Mouse (Mus musculus) cerebellum, adult 9-11 months (tissue): ENCODE data around the gene Rpl15.
"Not testable (repeated sequence)": the region's sequence is repeated elsewhere in the genome, so short reads cannot be mapped to it uniquely, and the experiment has no call there.

Experiments used
- DNase-seq: peaks from one replicate; pipeline ENCODE4 v3.0.0; 2022

Gene Rpl15

DNA sequence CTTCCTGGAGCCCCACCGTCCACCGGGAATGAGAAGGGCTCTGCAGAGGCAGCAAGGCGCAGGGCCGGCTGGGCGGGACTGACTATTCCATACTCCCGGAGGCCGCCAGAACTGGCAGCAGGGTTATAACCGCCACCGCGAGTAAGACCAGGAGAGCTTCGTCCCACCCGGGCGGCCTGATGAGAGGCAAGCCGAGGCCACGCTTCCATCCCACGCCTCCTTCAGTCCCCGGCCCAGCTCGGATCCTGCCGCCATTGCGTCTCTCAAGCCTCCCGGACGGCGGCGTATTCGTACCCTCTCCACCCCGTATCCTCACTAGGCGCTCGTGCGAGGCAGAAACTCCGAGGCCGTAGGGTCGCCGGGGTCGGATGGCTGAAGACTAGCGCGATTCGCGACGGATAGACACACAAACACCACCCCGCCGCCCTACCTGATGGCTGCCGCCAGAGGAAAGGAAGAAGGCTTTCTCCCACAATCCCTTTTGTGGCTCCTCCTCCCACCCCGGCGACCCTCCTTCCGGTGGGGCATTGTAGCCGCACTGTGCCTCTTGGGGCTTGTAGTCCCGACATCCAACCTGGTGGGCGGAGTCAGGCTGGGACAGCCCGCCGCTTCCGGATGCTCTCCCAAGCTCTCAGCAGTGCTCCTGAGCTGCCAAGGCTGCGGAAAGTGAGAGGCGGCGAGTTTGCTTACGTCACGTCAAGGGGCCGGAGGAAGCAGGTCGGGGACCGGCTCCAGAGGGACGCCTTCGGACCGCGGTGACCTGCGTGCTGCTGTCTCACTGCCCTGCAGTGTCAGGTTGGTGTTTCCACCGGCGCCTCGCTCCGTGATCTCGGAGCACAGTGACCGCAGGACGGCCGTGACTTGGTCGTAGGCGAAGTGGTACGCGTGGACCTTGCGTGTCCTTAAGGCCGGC, at the start of gene Rpl15, which contains the start of gene Nkiras1:
Gene Rpl15, minus strand, starts transcription at position 863 of the 913 bp plus-strand sequence.
Gene Nkiras1, plus strand, starts transcription at position 608 of the 913 bp plus-strand sequence.
- DNase-seq: peak; percentile 100

DNA sequence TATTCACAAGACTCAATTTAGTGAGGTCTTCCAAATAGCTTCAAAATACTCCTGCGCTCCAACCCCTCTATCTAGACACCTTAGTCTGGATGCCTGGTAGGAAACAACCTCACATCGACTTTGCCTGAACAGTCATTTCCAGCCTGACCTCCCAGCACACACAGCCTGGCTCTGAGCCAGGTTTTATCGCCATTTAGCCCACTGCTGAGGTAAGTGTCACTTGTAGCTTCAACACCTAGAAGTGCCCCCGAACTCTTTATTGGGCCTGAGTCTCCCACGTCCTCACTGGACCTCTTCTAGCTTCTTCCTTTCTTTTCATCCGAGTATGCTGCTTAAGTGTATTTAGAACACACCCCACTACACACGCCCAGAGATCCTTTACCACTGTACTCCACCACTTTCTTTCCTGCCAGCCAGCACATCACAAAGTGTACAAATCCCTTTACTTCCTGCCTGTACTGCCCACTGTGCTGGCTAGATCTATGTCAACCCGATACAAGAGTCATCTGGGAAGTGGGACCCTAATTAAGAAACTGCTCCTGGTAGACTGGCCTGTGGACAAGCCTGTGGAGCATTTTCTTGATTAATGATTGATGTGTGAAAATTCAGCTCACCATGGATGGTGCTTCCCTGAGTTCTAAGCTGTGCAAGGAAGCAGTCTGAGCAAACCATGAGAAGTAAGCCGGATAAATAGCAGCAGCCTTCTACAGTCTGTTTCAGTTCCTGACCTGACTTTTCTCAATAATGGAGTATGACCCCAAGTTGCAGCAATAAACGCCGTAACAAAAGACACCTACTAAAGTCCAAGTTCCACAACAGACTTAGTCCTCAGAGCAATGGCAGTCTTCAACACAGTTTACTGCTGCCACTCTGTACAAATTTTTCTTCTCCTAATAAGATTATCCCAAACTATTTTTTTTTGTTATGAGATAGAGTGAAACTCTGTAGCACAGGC, 46.5 kb upstream of the Rpl15 start:
- no peak for DNase-seq

DNA sequence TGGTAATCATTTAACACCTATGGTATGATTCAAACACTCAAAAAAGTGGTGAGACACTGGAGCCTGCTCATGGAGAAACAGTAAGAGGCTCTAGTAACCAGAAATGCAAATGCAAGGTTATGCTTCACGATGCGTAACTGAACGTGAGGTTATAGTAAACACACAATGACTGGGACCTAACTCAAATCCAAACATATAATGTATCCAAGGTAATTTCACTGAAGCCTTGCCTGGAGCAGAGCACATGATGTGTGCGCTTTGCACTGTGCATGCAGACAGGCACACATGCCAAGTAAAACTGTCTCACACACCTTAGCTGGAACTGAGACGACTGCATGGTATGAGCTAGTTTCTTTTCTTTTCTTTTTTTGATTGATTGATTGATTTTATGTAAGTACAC, 33.0 kb upstream of the Rpl15 start:
- DNase-seq: no peak

DNA sequence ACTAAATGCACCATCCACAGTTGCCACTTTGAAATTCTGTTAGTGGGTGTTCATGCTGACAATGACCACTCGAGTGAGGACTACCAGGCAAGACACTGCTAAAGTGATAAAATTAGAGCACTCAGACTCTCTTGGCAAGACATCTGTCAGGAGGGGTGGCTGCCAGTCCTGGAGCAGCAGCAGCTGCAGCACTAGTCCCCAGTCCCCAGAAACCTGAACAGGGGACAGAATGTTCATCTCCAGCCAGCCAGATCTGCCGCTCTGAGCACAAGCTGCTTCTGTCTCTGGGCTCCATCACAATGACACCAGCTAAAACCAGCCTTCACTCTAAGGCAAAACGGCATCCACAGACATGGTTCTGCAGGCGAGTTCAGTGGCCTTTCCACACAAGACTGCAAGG, 32.1 kb upstream of the Rpl15 start:
- peak; percentile 37 for DNase-seq

DNA sequence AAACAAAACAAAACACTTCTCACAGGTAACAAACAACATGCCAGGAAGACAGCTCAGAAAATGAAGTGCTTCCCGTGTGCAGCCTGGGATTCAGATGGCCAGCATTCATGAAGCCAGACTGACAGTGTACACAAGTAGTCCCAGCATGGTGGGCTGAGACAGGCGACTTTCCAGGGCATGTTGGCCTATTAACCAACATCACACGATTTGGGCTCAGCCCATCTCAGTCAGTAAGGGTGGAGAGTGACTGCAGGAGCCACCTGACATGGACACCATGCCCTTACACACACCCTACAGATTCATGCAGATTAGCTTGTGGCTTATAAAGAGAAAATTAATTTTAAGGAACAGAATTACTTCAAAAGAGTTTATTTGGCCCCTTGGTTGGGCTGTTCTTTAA, 31.6 kb upstream of the Rpl15 start:
- DNase-seq: no peak

DNA sequence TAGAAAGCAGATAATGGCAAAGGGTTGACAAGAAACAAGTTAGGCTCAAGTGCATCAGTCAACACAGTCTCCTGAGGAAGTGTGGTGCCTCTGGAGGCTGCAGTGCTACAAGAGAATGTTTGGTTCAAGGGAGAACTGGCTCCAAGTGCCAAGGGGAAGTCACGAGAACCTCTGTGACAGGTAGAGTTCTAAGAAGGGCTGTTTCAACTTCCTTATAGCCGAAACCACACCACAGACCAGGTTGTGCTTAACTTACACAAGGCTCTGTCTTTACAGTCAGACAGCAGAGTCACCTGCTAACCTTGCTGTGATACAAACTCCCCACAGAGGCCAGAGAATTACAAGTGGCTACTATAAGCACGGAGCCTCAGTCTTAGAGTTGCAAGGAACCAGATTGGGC, 30.4 kb upstream of the Rpl15 start:
- DNase-seq: no peak

DNA sequence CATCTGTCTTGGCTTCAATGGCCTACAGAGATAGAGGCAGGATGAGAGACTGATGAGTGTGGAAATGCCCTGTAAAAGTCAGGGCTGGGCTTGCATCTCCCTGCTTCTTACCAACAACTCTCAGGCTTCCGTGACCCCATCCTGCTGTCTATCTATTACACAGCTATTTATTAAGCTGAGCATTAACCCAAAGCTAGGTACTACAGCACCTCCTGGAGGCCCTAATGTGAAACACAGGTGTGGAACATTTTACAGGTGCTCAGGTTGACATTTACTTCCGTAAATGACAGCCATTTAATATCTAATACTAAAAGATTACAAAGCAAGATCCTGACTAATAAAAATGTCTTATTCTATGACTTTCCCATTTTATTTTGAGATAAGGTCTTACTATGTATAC, 29.5 kb upstream of the Rpl15 start:
- DNase-seq: no peak

DNA sequence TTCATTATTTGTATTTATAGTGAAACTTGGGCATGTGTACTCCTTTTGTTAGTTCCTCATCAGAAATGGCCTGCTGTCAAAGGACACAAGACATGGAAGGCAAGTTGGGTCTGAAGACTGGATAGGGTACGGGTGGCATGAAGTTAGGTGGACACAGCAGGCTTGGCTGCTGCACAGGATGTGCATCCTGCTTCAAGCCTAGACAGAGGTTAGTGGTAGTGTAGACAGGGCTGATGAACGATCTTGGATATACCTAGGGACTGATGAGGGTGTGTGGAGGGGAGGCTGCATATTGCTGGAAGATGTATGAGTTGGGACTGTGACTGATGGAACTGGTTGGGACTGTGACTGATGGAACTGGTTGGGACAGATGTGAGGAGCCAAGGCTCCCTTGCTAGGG, 27.7 kb upstream of the Rpl15 start:
- no peak for DNase-seq

DNA sequence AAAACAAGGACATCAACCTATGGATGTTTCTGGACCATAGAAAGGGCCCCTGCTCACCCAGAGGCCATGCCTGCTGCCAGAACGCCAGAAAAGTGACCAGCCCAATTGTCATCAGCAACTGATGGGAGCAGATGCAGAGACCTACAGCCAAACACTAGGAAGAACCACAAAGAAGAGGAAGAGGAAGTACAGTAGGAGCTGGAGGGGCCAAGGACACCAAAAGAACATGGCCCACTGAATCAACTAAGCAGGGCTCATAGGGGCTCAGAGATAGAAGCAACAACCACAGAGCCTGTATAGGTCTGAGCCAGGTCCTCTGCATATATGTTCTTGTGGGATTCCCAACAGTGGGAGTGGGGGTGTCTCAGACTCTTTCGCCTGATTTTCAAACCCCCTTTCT, 26.2 kb upstream of the Rpl15 start:
- DNase-seq: no peak

DNA sequence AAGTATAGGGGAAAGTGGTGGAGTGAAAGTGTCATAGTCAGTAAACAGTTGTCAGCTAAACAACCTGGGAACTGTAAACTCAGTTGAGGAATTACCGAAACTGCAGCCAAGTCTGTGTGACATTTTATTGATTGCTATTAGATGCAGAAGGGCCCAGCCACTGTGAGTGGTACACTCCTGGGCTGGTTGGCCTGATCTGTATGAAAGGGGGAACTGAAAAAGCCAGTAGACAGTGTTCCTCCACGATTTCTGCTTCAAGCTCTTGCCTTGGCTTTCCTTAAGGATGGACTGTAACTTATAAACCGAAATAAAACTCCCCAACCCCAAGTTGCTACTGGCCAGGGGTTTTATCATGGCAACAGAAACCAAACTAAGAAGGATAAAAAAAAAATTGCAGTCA, 21.4 kb upstream of the Rpl15 start:
- DNase-seq: no peak

DNA sequence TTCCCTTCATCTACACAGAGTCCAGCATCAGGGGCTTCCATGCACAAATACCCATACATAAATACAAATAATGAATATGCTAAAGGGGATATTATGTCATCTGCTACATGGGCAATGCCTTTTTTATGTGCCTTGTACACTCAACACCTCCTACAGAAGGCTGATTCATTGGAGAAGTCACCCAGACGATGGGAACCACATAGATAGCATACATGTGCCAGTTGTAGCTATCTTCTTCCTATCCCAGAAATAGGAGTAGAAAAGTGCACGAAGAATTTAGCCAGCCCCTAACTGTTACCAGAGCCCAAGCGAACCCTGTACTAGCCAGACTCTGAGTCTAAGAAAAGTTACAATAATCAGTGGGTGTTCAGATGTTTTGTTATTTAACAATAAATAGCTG, 20.9 kb upstream of the Rpl15 start:
- no peak for DNase-seq

DNA sequence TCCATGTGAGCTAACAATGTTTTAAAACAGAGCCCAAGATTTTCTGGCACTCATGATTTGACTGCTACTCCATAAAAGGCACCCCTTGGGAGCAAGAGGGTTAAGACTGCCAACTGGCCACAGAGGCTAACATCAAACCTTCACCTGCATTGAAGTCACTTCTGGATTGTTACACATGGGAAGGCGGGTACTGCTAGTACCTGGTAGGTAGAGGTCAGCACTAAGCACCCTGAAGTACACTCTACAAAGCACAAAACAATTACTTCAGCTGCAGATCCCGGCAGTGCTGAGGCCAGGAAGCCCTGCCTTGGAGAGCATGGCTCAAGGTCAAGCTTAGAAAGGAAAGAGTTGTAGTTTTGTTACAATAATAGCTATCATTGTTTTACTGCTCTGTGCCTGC, 16.2 kb upstream of the Rpl15 start:
- DNase-seq: no peak

DNA sequence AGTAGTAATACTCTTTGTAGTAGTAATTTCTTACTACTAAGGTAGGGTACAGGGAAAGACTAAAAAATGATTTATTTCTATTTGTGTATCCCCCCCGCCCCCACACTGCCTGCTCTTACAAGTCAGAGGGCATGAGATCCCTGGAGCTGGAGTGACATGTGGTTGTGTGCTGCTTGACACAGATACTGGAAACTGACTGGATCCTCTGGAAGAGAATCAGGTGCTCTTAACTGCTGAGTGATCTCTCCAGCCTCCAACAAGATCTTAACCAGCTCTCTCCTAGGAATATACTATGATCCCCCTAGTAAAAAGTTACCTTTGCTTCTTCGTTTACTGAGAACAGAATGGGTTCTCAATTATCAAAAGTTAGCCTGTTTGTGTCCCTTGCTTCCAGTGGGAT, 15.2 kb upstream of the Rpl15 start:
- no peak for DNase-seq

DNA sequence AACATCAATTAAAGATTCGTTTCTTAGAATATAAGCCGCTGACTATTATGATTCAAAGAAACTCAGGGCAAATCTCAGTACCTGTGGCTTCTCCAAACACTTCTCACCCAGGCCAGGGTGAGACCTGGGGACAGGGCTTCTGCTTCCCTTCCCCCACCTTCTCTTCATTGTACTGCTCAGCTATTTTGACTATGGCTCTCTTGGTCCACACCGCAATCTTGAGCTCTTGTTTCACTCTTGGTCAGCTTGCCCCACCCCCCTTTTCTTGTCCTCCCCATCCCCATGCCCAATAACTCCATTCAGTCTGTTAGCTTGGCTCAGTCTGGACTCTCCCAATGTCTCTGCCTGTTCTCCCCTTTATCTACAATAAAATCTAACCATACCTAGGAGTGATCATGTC, 14.3 kb upstream of the Rpl15 start:
- DNase-seq: no peak

DNA sequence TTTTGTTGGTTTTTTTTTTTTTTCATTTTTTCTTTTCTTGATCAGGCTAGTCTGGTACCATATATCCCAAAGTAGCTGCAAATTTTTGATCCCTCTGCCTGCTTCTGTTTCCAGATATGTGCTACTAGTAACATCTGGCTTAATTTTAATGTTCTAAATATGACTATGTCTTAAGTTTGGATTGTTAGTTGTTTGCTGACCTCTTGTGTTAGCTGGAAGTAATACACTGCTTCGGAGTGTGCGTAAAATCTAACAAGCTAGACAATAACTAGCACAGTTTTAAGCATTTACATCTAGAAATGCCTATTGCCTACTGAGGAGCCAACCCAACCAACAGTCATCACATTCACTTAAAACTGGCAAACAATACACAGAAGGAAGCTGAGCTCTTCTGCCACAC, 13.4 kb upstream of the Rpl15 start:
- no peak for DNase-seq

DNA sequence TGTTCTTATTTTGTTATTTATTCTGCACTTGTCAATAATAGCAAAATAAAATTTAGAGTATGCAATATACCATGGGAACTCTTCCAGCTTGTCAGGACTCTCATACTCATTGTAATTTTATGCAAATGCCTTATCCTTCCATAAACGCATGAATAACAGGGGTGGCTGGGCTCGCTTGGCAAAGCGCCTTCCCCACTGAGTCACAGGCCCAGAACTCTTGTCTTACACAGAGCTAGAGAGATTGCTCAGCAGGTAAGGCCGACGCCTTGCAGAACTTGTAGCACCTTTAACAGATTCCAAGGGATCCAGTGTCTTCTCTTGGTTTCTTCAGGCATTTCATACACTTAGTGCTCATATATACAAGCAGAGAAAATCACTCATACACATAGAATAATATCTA, 9.2 kb upstream of the Rpl15 start:
- DNase-seq: no peak

DNA sequence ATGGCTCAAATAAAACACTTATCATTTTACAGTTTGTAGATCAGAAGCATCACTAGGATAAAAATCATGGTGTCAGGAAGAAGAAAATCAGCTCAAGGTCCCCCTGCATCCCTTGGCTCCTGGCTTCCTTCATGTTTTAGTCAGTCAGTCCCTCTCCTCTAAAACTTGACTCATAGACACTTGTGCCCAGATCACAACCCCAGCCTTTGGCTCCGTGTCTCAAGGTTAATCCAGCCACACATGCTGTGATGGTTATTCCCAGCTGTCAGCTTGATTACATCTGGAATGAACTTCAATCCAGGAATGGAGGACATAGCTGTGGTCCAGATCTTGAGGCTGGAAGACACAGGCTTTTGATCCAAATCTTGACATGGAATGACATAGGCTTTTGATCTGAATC, 3.3 kb upstream of the Rpl15 start:
- DNase-seq: no peak

DNA sequence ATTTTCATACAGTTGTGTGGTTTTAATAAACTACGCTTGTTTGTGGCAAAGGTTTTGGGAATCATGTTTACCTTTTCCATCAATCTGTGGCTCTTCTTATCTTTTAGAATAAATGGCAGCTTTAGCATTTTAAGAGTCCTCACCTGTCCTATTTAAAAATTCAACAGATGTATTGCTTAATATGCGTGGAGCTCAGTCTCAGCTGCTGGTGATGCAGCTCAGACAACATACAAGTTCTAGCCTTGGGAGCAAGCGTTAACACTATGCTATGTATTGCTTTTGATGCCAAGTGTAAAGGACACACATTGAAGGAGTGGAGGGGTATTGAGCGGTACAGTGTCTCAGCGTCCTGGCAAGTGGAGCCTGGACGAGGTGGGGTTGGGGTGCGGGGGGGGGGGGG, 475 bp upstream of the Rpl15 start:
- peak; percentile 46 for DNase-seq

DNA sequence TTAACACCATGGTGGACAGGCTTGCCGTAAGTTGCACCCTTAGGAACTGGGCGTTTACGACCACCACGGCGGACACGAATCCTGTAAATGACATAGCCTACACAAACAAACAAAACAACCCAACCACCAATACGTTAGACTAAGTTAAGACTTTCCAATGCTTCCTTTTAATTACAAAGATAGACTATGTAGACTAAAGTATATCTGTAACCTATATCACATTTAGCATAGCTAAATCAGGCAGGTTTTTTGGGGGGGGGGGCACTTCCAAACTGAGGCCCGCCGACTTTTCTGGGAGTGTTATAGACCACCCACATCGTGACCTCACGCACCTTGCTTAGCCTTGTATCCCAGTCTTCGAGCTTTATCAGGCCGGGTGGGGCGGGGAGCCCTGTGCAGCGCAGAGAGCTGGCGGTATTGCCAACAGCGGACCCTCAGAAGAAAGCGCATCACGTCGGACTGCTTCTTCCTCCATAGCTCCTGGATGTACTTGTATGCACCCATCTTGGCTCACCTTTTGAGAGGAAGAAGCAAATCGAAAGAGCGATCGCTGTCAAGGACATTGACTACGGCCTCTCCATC, 1.2 kb downstream of the Rpl15 start:
- DNase-seq: not testable (repeated sequence)

DNA sequence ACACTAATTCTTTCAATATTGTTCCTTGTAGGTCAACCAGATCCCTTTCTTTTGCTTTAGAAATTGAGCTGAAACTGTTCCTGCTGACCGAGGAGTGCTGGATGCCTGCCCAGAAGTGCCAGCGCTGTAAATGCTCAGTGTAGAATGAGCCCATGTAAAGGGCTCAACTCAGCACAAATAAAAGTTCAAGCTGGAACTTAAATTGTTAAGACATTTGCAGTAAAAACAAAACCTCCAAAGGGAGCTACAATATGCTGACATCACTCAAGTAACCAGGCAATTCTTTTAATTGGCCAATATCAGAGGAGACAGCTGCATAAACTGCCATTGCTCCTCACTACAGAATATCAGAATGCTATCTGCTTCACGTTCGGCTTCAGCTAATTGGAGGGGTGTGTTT, 7.8 kb downstream of the Rpl15 start:
- DNase-seq: no peak

DNA sequence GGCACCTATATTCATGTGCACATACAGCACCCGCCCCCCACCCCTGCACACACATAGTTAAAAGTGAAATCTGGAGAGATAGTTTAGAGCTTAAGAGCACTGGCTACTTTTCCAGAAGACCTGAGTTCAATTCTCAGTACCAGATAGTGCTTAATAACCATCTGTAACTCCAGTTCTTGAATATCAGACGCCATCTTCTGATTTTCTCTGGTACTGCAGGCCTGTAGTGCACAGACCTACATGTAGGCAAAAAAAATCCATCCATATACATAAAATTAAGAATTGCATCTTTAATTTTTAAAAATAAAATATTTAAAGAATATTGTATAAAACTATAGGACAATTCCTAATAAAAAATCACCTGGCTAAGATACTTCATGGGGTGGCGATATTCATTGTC, 10.0 kb downstream of the Rpl15 start:
- no peak for DNase-seq

DNA sequence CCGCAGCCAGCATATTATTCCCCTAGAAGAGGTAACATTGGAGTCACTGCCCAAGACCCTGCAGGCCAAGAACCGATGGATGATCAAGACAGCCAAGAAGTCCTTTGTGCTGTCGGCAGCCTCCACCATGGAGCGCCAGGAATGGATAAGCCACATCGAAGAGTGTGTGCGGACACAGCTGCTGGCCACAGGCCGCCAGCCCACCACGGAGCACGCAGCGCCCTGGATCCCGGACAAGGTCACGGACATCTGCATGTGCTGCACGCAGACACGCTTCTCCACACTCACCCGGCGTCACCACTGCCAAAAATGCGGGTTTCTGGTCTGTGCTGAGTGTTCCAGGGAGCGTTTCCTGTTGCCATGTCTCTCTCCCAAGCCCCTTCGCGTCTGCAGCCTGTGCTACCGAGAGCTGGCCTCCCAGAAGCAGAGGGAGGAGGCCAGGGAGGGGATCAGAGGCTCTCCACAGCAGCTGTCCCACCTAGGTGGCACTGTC, 28.5 kb downstream of the Rpl15 start:
- DNase-seq: no peak

DNA sequence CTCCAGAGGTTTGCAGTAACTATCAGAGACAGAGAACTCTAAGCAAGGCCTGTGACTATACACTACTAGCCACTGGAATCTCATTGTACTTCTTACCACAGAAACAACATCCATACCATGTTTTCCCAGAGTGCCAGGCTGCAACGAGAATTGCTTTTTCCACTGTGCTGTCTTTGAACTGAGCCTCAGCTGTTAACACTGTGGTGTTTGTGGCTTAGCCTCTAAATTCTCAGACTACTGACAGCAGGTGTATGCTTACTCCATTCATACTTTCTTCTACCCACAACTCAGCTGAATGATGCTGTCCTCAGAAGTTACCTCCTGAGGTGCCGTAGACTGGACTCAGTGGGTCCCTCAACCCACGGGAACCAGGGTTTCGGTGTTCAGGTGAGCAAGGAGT, 29.4 kb downstream of the Rpl15 start:
- no peak for DNase-seq
